Mouse (Mus musculus) left cerebral cortex, postnatal 4 days (tissue): Measurements from ENCODE around the gene Syt16. TPM values are rescaled to one million over a fixed set of nuclear protein-coding genes. Genes with fewer than 3 reads are reported as not detected.

Source experiments
- DNase-seq: peaks from one replicate; pipeline ENCODE4 v3.0.0-alpha.2; 2022
- intact Hi-C: fragments of 180-260 bp; cut with DNase I; formaldehyde crosslinking; loops from one replicate; pipeline ENCODE4 v1.15.1; 2025
- total RNA-seq, 2 experiments: library from RNA; stranded (reverse); gene quantifications; 2 replicates each; pipeline ENCODE4 v1.2.3; 2021

Gene Syt16
- total RNA-seq, result 100 to 1,000 TPM; 107 TPM

DNA sequence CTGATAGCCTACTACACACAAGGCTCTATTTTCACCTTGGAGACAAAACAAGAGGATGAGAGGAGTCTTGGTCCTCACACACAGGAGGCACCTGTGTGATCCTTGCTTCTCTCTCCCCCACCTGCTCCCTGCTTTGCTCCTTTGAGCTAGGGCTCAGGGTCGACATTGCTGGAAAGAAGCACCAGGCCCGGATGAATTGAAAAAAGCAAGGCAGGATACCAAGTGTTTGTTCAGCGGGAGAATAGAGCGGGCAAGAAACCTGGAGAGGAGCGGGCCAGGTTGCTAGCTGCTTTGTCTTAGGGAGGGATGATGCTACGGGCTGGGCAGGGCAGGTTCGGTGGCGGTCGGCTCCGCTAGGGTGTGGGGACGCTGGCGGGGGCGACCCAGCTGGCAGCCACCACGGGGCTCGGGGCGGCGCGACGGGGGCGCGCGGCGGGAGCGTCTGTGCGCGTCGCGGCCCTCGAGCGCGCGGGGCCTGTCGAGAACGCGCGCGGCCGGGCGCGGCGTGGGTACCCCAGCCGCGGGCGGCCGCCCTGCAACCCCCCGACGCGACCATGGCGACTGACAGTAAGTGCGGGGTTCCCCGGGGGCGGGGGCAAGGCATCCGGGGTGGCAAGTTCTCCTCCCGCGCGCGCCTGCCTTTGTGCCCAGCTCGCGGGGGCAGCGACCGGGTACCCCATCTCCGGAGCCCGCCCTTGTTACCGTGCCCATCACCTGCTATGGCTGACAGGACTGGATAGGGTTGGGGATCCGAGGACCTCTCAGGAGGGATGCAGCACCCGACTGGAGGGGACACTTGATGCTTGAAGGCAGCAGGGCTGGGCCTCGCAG lies at the start of gene Syt16:
Syt16 (plus strand) TSS at position 365 of the 831 bp plus-strand sequence.
- peak; percentile 43 for DNase-seq
- intact Hi-C loops, result no loop called here

DNA sequence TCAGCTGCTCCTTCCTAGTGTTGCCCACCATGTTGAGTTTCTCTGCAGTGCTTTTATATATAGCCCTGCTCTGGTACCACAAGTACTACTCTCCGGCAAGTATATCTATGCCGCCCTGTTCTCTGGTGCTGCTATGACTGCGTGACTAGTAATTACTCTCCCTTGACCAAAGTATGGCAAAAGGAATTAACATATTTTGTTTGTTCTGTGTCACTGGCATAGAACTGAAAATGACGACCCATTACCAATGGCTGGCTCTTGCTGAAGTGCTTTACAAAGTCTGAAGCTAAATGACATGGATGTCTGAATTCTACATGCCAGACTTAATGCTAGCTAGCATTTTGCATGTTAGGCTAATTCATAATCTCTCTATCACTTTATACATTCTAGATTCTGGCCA lies 49.0 kb upstream of the Syt16 start:
- intact Hi-C loops, result no loop called here
- no peak for DNase-seq

DNA sequence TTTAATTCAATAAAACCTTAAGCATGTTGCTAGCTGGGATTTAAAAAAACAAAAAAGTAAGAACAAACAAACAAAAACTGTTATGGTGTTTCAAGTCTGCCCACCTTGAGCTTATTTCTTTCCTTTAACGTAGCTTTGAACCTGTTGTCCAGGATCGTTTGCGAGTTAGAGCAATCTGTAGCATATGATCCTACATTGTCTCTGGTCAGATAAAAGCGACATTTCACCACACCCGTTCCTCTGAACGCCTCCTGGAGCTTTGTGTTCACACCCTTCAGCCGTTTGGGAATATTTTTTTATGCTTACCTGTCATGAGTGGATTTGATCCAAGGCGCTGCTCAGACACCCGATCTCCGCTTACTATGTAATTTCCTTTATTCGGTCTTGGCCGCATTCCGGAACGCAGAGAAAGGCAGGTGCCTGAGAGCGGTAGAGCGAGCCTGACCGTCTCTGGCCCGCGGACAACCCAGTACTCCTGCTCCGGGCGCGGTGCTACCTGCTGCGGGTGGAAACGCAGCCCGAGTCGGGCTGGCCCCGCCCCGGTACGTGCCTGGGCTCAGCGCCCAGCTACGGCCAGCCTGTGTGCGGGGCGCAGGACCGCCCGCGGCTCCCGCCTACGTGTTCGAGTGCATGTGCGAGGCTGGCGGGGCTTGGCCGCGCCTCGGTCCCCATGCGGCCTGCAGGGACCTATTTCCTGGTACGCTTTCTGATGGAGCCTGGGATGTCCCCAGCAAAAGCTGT lies 48.0 kb upstream of the Syt16 start:
- intact Hi-C loops, result no loop called here
- peak; percentile 56 for DNase-seq

DNA sequence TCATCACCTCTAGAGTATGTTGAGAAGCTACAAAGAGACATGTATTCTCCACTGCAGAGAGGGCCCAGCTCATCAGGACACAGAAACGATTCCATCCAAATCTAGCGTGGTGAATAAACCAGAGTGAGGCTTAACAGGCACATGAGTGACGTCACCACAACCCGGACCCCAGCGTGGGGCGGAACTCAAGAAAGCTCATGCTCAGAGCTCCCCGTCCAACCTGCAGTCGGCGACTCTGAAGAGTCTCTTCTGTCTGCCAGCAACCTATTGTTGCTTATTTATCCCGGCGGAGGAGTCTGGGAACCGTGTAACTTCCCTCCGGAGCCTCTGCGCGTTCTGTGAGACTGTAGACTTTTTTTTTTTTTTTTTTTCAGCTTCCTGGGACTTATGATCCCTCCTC lies 44.6 kb upstream of the Syt16 start:
- DNase-seq, result peak; percentile 55
- intact Hi-C loops, result no loop called here

DNA sequence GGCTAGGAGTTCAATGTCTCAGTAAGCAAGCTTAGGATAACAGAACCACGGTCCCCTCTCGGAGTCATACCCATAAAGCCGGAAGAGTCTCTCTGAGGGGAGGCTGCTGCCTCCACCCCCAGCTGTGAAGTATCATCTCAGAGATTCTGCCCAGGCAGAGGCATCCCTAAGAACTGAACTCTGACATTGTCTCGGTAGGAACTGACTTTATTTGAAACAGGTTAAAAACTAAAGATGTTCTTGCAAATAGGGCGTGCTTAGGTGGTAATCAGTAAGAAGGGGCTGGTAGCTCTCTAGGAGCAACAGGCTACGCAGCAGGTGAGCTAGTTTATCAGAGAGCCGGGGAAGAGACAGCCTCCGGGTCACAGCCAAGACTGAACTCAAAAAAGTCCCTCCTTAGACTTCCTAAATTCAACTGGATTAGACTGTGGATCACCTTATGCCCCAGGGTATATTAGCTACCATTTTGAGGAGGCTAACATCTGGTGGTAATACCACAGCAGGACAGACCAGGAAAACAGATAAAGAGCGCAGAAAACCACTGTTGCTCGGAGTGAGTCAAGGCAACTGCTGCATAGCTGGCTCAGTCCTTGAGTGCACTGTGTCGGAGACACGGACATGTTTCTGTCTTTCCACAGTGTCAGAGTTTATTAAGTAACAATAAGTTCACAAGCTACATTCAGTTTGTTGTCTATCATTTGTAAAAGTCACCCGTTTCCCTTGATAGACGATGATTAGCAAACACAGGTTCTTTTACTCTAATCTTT lies 43.9 kb upstream of the Syt16 start:
- intact Hi-C loops, result no loop called here
- DNase-seq, result no peak

DNA sequence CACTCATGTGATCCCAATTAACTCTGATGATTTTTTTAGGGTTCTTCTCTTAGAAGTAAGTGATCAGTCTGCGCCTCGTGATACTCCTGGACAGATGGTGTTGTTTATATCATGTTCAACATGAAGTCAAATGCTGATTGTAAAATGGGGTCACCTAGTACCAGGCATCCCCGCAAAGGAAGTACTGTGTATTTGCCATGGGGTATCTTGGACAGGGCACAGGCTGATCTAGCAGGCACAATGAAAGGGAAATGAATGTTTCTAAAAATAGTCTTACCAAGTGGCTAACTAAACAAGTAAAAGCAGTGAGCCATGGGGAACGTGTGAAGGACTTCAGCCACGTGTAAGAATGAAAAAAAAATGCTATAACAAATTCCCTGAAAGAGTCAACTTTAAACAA lies 42.7 kb upstream of the Syt16 start:
- DNase-seq, result no peak
- intact Hi-C loops, result no loop called here

DNA sequence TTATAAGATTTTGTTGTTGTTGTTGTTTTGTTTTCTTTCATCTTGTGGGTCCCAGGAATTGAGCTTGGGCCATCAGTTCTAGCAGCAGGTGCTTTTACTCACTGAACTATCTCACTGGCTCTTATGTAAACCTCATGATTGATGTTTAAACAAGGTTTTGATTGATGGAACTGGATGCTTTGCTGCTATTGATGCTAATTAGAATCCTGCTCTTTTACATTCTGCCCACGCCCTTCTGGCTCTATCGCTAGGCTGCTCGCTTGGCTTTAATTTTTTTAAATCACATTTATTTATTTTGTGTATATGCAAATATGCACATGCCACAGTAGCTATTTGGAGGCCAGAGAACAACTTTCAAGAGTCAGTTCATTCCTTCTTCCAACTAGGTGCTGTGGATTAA lies 39.8 kb upstream of the Syt16 start:
- intact Hi-C loops, result no loop called here

DNA sequence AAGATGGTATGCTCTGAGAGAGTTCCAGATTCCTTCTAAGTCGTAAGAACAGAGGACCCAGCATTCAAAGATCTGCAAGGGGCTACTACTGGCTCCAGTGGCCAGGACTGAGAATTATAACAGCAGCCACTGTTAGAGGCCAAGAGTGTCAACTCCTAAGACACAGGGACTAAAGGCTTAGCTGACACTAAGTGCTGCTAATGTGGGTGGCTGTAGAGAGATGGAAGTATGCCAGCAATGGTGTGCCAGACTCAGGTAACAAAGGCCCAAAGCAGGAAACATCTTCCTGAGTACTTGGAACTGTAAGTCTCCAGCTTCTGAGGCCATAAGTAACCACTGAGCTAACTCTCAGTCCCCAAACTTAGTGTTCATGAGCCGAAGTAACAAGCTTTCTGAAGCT lies 38.6 kb upstream of the Syt16 start:
- no peak for DNase-seq
- intact Hi-C loops, result no loop called here

More for the DNA sequence above, 39.8 kb upstream of the Syt16 start:
- no peak for DNase-seq

DNA sequence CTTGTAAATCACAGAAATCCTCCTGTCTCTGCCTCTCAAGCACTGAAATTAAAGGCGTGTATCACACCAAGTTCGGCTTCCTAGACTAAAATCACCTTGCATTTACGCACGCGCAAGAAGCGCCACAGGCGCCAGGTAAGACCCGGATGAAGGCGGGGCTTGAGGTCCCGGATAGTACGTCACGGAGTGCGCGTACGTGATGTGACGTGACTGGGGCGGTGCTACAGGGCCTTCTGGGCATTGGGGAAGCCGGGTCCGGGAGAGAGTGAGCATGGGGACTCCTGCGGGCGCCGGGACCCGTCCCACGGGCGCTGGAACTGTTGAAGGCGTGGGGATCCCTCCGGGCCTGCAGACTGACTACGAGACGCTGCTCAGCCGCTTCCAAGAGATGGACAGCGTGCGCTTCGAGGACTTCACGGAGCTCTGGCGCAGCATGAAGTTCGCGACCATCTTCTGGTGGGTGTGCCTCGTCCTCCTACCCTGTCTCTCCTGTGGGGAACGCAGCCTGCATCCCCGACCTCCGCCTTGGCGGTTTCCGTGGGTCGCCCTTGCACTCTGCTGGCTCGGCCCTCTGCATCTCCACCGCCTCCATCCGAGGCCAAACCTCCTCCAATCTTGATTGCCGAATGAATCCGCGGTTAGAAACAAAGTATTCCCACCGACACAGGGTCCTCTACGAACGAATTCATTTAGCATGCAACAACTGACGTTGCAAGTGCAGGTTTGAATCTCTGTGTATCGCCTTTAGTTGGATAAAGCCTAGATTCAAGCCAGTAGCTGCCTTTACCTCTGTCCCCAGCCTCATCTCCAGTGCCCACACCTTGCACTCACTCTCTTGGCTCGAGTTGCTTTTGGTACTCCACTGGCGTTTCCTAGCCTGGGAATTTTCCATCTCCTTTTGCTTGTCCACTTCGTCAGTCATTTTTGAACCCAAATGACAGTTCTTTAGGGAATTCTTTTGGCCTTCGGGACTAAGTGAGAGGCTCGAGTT lies 32.9 kb upstream of the Syt16 start, which contains the start of gene Snapc1:
Snapc1 (plus strand) TSS at position 191 of the 991 bp plus-strand sequence.
- peak; percentile 97 for DNase-seq
- intact Hi-C loops, result no loop called here

DNA sequence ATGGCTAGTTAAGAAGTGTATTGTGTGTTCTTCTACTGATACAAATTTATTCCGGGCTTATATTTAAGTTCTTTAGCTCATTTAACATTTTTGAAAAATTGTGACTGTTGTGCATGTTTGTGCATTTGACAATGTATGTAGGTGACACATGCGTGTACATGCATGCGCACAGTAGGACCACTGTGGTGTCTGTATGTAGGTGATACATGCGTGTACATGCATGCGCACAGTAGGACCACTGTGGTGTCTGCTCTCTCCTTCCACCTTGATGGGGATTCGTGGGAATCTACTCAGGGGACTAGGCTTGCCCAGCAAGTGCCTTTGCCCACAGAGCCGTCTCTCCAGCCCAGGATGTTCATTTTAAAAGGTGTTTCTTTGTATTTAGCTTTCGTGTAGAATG lies 28.3 kb upstream of the Syt16 start:
- intact Hi-C loops, result no loop called here

DNA sequence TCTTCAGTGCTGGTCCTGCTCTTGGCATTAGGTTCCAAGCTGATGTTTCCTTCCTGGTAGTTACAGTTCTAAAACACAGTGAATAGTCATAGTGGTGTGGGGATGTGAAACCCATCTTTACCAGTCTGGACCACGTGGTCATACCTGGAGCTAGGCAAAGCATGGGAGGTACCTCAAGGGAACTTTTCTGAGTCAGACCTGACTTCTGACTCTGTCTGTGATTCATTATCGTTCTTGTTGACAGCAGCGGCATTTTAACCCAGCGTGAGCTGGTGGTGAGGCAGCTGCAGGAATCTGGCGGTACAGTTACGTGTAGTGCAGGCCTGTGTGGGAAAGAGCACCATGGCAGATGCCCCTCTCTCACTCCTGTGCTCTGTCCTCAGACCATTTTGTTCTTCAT lies 22.9 kb upstream of the Syt16 start:
- no peak for DNase-seq
- intact Hi-C loops, result no loop called here

More for the DNA sequence above, 28.3 kb upstream of the Syt16 start:
- DNase-seq, result no peak

DNA sequence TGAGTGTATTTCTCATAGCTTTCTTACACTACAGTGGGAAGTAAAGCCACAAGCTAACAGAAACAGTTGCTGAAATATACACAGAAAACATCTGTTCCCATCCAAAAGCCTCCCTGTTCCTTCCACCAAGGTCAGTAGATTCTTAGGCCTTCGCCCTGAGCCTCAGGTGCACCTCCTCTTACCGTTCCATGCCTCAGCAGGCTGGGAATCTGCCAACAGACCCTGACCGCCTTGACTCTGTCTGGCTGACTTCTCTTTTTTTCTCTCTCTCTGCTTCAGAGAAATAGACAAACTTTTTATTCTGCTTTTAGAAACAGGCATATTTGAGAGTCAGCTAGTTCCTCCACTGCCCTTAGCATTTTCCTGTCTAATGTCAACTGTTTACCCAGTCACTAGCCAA lies 19.3 kb upstream of the Syt16 start:
- DNase-seq, result no peak
- intact Hi-C loops, result loop anchor here (5.0 kb wide), 1 partner anchor 36 kb away; no protein-coding TSS in a partner anchor

DNA sequence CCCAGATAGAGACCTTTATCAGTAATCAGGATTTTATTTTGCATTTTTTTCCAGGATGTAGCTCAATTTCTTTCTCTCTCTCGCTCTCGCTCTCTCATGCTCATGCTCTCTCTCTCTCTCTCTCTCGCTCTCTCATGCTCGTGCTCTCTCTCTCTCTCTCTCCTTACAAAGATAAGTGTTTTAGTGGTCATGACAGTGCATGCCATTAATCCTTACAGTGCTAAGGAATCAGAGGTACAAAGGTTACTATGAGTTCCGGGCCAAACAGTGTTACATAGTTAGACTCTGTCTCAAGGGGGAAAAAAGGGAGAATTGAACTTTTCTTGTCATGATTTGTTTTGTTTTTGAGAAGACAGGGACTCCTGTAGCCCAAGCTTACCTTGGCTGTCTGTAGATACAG lies 17.8 kb upstream of the Syt16 start:
- intact Hi-C loops, result loop anchor here (5.0 kb wide), 1 partner anchor 37 kb away; no protein-coding TSS in a partner anchor
- DNase-seq, result no peak

DNA sequence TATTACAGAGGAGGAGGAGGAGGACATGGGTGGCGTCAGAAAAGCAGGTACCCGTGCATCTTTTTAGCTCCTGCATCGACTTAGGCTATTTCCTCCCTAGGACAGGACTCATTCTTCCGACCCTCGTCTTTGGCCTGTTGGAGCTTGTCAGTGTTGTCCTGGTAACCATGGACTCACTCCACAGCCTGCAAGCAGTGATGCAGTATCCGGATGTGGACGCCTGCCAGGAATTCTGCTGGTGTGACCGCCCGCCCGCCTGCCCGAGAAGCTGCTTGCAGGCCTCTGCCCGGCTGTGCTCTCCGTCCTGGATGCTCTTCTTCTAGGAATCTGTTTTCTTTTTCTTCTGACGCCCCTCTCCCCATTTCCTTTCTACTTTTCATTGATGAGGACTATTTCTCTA lies 14.9 kb upstream of the Syt16 start:
- peak; percentile 97 for DNase-seq
- intact Hi-C loops, result no loop called here

DNA sequence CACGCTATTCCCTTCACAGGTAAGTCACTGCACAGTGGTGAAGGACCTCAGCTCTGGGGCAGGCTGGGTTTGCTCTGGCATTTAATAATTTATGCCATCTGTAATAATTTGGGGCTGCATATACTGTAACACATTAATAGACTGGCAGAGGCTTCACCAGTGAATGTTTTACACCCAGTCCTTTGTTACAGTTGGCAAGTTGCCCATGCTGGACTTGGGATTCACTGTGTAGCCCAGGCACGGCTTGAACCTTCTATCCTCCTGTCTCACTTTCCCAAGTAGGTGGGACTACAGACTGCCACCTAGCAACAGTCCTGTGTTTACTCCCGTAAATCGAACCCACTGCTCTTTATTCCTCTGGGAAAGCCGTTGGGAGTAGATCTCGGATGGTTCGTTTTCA lies 11.2 kb upstream of the Syt16 start:
- DNase-seq, result no peak
- intact Hi-C loops, result no loop called here

DNA sequence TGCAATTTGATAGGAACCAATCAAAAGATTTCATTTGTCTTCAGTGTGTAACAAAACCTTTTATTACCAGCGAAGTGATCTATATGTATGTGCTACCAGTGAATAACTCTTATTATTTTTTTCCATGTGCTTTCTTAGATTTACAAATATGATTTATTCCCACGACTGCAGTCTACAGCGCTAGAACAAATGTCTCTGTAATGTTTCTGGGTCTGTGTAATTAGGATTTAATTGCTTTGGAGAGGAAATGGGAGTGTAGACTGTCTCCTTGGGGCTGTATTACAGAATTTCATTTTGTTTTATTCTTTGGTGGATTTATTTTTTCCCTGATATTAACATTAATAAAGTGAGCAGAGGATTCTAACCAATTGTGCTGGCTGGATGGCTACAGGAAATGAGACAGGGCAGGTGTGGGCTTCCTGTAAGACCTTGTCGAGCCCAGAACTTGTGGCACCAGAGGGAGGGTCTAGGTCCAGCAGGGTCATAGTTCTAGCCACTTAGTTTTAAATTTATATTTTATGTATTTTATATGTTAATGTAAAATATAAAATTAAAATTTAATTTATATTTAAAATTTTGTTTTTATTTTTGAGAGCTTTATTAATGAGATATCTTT lies 9.0 kb upstream of the Syt16 start:
- DNase-seq, result no peak
- intact Hi-C loops, result no loop called here

DNA sequence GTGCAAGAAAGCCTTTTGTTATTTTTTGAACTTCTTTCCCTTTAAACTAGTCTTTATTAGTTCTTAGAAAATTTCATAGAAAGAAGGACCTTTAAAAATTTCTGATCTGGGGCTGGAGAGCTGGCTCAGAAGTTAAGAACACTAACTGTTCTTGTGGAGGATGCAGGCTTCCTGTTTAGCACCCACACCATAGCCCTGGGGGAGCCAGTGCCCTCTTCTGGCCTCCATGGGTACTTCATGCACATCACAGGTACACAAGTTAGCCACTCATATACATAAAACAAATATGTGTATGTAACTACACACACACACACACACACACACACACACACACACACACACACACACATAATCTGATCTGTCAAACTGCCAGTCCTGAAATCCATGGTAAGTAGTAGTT lies 7.9 kb upstream of the Syt16 start:
- peak; percentile 35 for DNase-seq
- intact Hi-C loops, result no loop called here

DNA sequence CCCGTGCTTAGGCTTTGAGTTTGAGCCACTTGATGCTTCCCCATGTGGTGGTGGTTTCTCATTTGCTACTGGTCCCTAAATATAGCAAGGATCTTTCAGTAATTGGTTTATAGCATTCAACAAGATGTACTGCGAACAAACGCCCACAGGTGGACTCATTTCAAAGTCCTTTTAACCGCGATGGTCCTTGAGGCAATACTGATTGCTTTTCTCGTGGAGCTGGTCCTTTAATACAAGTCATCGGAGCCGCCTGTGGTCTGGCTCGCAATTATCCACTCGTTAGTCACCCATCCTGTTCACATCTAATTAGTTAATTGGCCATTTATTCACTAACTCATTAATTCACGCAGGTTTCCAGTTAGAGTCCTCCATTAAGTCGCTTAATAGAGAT lies 560 bp upstream of the Syt16 start:
- intact Hi-C loops, result no loop called here
- no peak for DNase-seq

DNA sequence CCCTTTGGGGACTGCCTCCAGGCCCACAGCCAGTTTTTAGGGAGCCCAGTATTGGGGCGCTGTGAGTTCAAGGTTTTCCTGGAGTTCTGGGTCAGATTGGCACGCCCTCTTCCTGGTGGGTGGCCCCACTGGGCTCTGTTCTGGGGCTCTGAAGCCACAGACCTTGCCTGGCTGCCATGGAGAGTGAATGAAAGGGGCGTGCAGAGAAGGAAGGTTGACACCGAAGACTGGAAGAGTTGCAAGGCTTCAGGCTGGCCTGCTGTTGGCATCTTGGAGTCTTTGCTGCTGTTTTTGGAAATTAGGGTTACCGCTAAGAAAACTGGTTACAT lies 631 bp downstream of the Syt16 start:
- intact Hi-C loops, result no loop called here
- DNase-seq, result peak; percentile 14

DNA sequence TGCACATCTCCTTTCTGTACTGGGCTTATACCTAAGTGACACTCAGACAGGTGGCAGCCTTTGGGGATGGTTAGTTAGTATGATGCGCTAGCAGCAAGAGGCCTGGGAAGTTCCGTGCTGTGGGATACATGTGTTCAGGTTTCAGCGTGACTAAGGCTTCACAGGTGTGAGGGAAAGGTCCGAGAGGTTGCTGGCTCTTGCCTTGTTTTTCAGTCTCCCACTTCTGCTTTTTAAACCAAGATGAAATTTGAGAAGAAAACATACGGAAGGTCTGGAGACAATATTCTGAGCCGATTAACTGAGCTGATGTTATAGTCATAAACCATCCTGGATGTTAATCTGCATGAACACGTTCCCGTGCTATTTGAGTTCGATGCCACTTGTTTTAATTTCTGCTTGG lies 5.0 kb downstream of the Syt16 start:
- intact Hi-C loops, result no loop called here
- no peak for DNase-seq
